Mouse (Mus musculus) liver, embryonic 15.5 days (tissue): ENCODE results near the gene Vmn1r41. TPM values are rescaled to one million over a fixed set of nuclear protein-coding genes. Genes with fewer than 3 reads are reported as not detected.

ENCODE experiments used
- ATAC-seq: fragments of 200-750 bp; cut with Nextera tagmentation; 2 replicates; pipeline ENCODE4 v1.8.0; 2017; ENCODE audit warnings: moderate number of reproducible peaks, mild to moderate bottlenecking, moderate library complexity; ENCODE audit not compliant: insufficient read depth
- H3K27ac ChIP-seq: fragments of 300-500 bp; sonication (generic); replicated peaks from 2 replicates; pipeline ENCODE4 v1.5.1; 2015; ENCODE audit warnings: mild to moderate bottlenecking, inconsistent platforms
- H3K27me3 ChIP-seq: fragments of 300-500 bp; sonication (generic); 2 replicates; pipeline ENCODE4 v1.6.1; 2015; ENCODE audit warnings: mild to moderate bottlenecking, inconsistent platforms
- H3K36me3 ChIP-seq: fragments of 300-500 bp; sonication (generic); replicated peaks from 2 replicates; pipeline ENCODE4 v1.6.1; 2015; ENCODE audit warnings: moderate library complexity, mild to moderate bottlenecking, inconsistent platforms
- H3K4me1 ChIP-seq: fragments of 300-500 bp; sonication (generic); replicated peaks from 2 replicates; pipeline ENCODE4 v1.6.1; 2015; ENCODE audit warnings: inconsistent platforms
- H3K4me2 ChIP-seq: fragments of 300-500 bp; sonication (generic); 2 replicates; pipeline ENCODE4 v1.6.1; 2015; ENCODE audit warnings: moderate library complexity, mild to moderate bottlenecking, inconsistent platforms
- H3K4me3 ChIP-seq: fragments of 300-500 bp; sonication (generic); replicated peaks from 2 replicates; pipeline ENCODE4 v1.5.1; 2015; ENCODE audit warnings: mild to moderate bottlenecking, inconsistent platforms
- H3K9ac ChIP-seq: fragments of 300-500 bp; sonication (generic); 2 replicates; pipeline ENCODE4 v1.6.1; 2015; ENCODE audit warnings: moderate library complexity, mild to moderate bottlenecking, inconsistent platforms
- H3K9me3 ChIP-seq: fragments of 300-500 bp; sonication (generic); replicated peaks from 2 replicates; pipeline ENCODE4 v1.6.1; 2016; ENCODE audit warnings: inconsistent platforms
- WGBS: fragments of 180-500 bp; shearing (Covaris S2); methylation state at CpG from one replicate; pipeline ENCODE4 v1.1.7; 2015; ENCODE audit warnings: mixed read lengths; ENCODE audit not compliant: insufficient replicate concordance; 5-methylcytosine and 5-hydroxymethylcytosine counted together
- polyA plus RNA-seq: library from polyadenylated mRNA; unstranded; fragments of >200 nt; fragmentation: Nextera tagmentation; extraction: Ambion mirVana; gene quantifications from 2 replicates; pipeline ENCODE4 v1.2.1, GENCODE M21; 2015

Gene Vmn1r41
- not detected in 2 replicates for polyA plus RNA-seq

GRCm38 (mm10) chr6:89740466-89740865 is at the start of gene Vmn1r41:
TSS of gene Vmn1r41 (plus strand) at chr6:89740766.
- Histone ChIP-seq H3K9ac (no peak within 1 kb of the TSS), H3K4me3 (no peak within 1 kb of the TSS), H3K9me3 (no peaks in the 10 kb centered on the region), H3K27ac (no peak within 1 kb of the TSS), H3K36me3 (no peaks in the 10 kb centered on the region), H3K27me3 (no peaks in the 10 kb centered on the region), H3K4me1 (no peaks in the 10 kb centered on the region), H3K4me2 (no peak within 1 kb of the TSS)
- no peak for ATAC-seq

DNA sequence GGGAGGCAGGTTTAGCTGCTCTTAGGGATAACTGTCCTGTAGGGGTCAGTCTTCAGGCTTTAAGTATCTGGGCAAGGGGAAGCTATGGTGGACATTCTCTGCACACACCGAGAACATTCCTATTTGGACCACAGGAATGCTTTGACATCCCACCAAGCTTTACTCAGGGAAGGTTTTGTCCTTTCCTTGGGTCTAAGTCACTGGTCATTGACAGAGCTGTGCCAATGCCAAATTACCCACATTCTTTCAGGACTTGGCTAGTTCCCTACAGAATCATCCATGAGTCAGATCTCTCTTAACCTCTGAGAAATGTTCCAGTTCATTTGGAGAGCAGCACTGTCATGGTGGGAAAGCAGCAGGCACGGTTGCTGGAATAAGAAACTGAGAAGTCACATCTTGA is 33.9 kb upstream of the Vmn1r41 start:
- H3K27ac ChIP-seq = no peak overlapping the region
- 45% methylated on average over 2 of the region's 2 CpGs for WGBS
- H3K4me1 ChIP-seq = no peaks in the 10 kb centered on the region
- no peaks in the 10 kb centered on the region for H3K27me3 ChIP-seq
- no peak overlapping the region for H3K9ac ChIP-seq
- no peak for ATAC-seq
- H3K9me3 ChIP-seq = no peaks in the 10 kb centered on the region
- H3K4me2 ChIP-seq = no peak overlapping the region
- no peaks in the 10 kb centered on the region for H3K36me3 ChIP-seq
- no peak overlapping the region for H3K4me3 ChIP-seq

- Histone ChIP-seq H3K9ac (no peak within 1 kb of the TSS), H3K4me2 (no peak within 1 kb of the TSS), H3K9me3 (no peaks in the 10 kb centered on the region), H3K4me3 (no peak within 1 kb of the TSS), H3K27ac (no peak within 1 kb of the TSS), H3K27me3 (no peaks in the 10 kb centered on the region), H3K36me3 (no peaks in the 10 kb centered on the region), H3K4me1 (no peaks in the 10 kb centered on the region)
- 55% methylated on average over 4 of the region's 4 CpGs for WGBS
- ATAC-seq = no peak
Measured at GRCm38 (mm10) chr6:89707240-89707639, 33.3 kb upstream of the Vmn1r41 start, which contains the start of gene Vmn1r40. TSS of gene Vmn1r40 (plus strand) at chr6:89707540.

GRCm38 (mm10) chr6:89718051-89718450 is 22.5 kb upstream of the Vmn1r41 start:
- H3K36me3 ChIP-seq = no peaks in the 10 kb centered on the region
- no peaks in the 10 kb centered on the region for H3K4me1 ChIP-seq
- no peak overlapping the region for H3K27ac ChIP-seq
- no peak overlapping the region for H3K9ac ChIP-seq
- no peaks in the 10 kb centered on the region for H3K27me3 ChIP-seq
- H3K4me3 ChIP-seq = no peak overlapping the region
- H3K9me3 ChIP-seq = no peaks in the 10 kb centered on the region
- H3K4me2 ChIP-seq = no peak overlapping the region
- no peak for ATAC-seq

- no peaks in the 10 kb centered on the region for H3K27me3 ChIP-seq
- H3K9ac ChIP-seq = no peak overlapping the region
- no peaks in the 10 kb centered on the region for H3K4me1 ChIP-seq
- H3K4me3 ChIP-seq = no peak overlapping the region
- H3K36me3 ChIP-seq = no peaks in the 10 kb centered on the region
- no peak for ATAC-seq
- H3K27ac ChIP-seq = no peak overlapping the region
- H3K9me3 ChIP-seq = no peaks in the 10 kb centered on the region
- no peak overlapping the region for H3K4me2 ChIP-seq
Measured at GRCm38 (mm10) chr6:89742811-89743210, 2.2 kb downstream of the Vmn1r41 start.

DNA sequence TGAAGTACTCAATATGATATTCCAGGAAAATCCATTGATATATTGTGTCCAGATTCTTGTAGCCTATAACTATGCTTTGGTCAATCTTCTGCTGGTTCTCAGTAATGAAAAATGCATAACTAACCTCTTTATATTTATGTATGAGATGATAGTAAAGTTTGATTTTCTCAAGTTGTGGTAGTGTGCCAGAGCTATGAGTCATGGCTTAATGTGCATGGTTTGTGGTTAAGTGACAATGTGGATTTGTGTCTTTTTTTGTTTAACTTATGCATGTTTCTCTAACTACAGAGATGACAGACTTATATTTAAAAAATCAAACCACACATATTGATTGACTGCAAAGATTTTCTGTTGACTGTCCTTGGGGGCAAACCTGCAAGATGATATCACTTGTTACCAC is 49.7 kb downstream of the Vmn1r41 start:
- no peak overlapping the region for H3K4me2 ChIP-seq
- no peaks in the 10 kb centered on the region for H3K4me1 ChIP-seq
- H3K27ac ChIP-seq = no peak overlapping the region
- no peak overlapping the region for H3K4me3 ChIP-seq
- no peaks in the 10 kb centered on the region for H3K36me3 ChIP-seq
- H3K9ac ChIP-seq = no peak overlapping the region
- H3K27me3 ChIP-seq = no peaks in the 10 kb centered on the region
- no peaks in the 10 kb centered on the region for H3K9me3 ChIP-seq
- no peak for ATAC-seq

Other genes with a start within 250 kb of the Vmn1r41 start
- gene Chchd6, start 145.1 kb upstream of the Vmn1r41 start, polyA plus RNA-seq = 12.3 and 15.5 TPM in 2 replicates
- 2.6 and 2.8 TPM in 2 replicates for gene Txnrd3, start 96.8 kb upstream of the Vmn1r41 start, polyA plus RNA-seq
- gene Vmn1r40, start 33.2 kb upstream of the Vmn1r41 start, polyA plus RNA-seq = not detected in 2 replicates
- gene Vmn1r42, start 135.6 kb downstream of the Vmn1r41 start, polyA plus RNA-seq = not detected in 2 replicates
- gene Vmn1r43, start 135.6 kb downstream of the Vmn1r41 start, polyA plus RNA-seq = 0.01 TPM in 1 of 2 replicates, not detected in the other
- not detected in 2 replicates for gene Vmn1r44, start 142.9 kb downstream of the Vmn1r41 start, polyA plus RNA-seq
- not detected in 2 replicates for gene Vmn1r45, start 199.8 kb downstream of the Vmn1r41 start, polyA plus RNA-seq
- not detected in 2 replicates for gene Vmn1r46, start 228.5 kb downstream of the Vmn1r41 start, polyA plus RNA-seq